Mouse (Mus musculus): ENCODE data around the gene Zfp982.
"Not testable (repeated sequence)": the region's sequence is repeated elsewhere in the genome, so short reads cannot be mapped to it uniquely, and the experiment has no call there.

Zfp982 gene

GRCm38 (mm10) chr4:147558011-147558410 is 65.8 kb downstream of the Zfp982 start:
- not testable (repeated sequence) for DNase-seq (ENCODE audit: low read depth in 2 of 2, low spot score in 2 of 2)

- DNase-seq (ENCODE audit: low read depth in 2 of 2, low spot score in 2 of 2), result not testable (repeated sequence)
These were observed 66.9 kb downstream of the Zfp982 start for GRCm38 (mm10) chr4:147559096-147559495.

Measured in CD8-positive naive resting alpha-beta T cell, adult 2 months (primary cell).